Mouse (Mus musculus) limb, embryonic 11.5 days (tissue): Measurements from ENCODE around the gene Blmh. TPM values are rescaled to one million over a fixed set of nuclear protein-coding genes. Genes with fewer than 3 reads are reported as not detected.

Source experiments
- ATAC-seq: fragments of 200-750 bp; cut with Nextera tagmentation; 2 replicates; pipeline ENCODE4 v1.8.0; 2017; ENCODE audit warnings: low read depth; ENCODE audit not compliant: insufficient number of reproducible peaks, low FRiP score, low TSS enrichment
- DNase-seq: peaks from one replicate; pipeline ENCODE4 v3.0.0-alpha.2; 2015; ENCODE audit warnings: low spot score
- H3K27ac ChIP-seq: fragments of 300-500 bp; sonication (generic); replicated peaks from 2 replicates; pipeline ENCODE4 v1.5.1; 2014; ENCODE audit warnings: low read depth, mild to moderate bottlenecking, low read length
- H3K27me3 ChIP-seq: fragments of 300-500 bp; sonication (generic); 2 replicates; pipeline ENCODE4 v1.6.1; 2014; ENCODE audit warnings: mild to moderate bottlenecking, low read length, mixed read lengths; ENCODE audit not compliant: control insufficient read depth, insufficient read depth
- H3K36me3 ChIP-seq: fragments of 300-500 bp; sonication (generic); 2 replicates; pipeline ENCODE4 v1.6.1; 2014; ENCODE audit warnings: mild to moderate bottlenecking, low read length, moderate library complexity, mixed read lengths; ENCODE audit not compliant: control insufficient read depth, insufficient read depth
- H3K4me1 ChIP-seq: fragments of 300-500 bp; sonication (generic); 2 replicates; pipeline ENCODE4 v1.6.1; 2014; ENCODE audit warnings: low read length, mixed read lengths; ENCODE audit not compliant: control insufficient read depth, insufficient read depth
- H3K4me2 ChIP-seq: fragments of 300-500 bp; sonication (generic); 2 replicates; pipeline ENCODE4 v1.6.1; 2014; ENCODE audit warnings: low read depth, mild to moderate bottlenecking, moderate library complexity; ENCODE audit not compliant: severe bottlenecking
- H3K4me3 ChIP-seq: fragments of 300-500 bp; sonication (generic); 2 replicates; pipeline ENCODE4 v1.5.1; 2014; ENCODE audit warnings: low read depth, low read length
- H3K9ac ChIP-seq: fragments of 300-500 bp; sonication (generic); 2 replicates; pipeline ENCODE4 v1.6.1; 2014; ENCODE audit warnings: mild to moderate bottlenecking, low read length
- H3K9me3 ChIP-seq: fragments of 300-500 bp; sonication (generic); 2 replicates; pipeline ENCODE4 v1.6.1; 2016; ENCODE audit warnings: low read length; ENCODE audit not compliant: control insufficient read depth
- WGBS: fragments of 180-500 bp; shearing (Covaris S2); extraction: QIAGEN DNeasy Blood & Tissue Kit; methylation state at CpG from one replicate; pipeline ENCODE4 v1.1.7; 2014; 5-methylcytosine and 5-hydroxymethylcytosine counted together
- polyA plus RNA-seq: library from polyadenylated mRNA; unstranded; fragments of >200 nt; fragmentation: Nextera tagmentation; extraction: Ambion mirVana; gene quantifications from 2 replicates; pipeline ENCODE4 v1.2.1, GENCODE M21; 2014

Gene Blmh
- polyA plus RNA-seq = 171 and 181 TPM in 2 replicates

DNA sequence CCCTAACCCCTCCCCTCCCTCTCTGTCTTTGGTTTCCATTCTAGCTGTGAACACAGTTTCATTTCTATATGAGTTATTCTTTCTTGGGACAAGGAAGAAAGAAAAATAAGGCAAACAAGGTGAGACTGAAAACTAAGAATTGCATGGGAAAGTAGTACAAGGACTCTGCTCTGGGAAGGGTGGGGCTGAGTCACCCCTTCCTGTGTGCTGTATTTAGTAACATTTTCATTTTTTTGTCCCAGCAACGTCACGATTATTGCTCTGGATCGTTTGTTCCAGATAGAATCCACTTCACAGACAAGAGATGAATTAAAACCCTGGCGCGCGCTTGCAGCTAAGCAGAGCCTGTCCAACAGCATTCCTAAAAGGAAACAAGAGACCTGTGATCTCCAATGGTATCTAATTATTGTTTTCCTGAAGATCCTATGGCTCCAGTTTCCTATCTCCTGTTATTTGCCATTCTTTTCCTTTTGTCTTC, at the start of gene Blmh:
TSS of gene Blmh (plus strand) at position 51 of the 478 bp plus-strand sequence.
- no peaks in the 10 kb centered on the region; the same call in 1 of the 2 replicates for H3K4me1 ChIP-seq
- DNase-seq (no peak), ATAC-seq (no peak)
- H3K36me3 ChIP-seq = no peaks in the 10 kb centered on the region
- WGBS = 87% methylated on average over 6 of the region's 6 CpGs
- H3K27ac ChIP-seq = no peak within 1 kb of the TSS
- no peaks in the 10 kb centered on the region for H3K27me3 ChIP-seq
- no peak within 1 kb of the TSS for H3K9ac ChIP-seq
- H3K4me3 ChIP-seq = no peak within 1 kb of the TSS
- H3K9me3 ChIP-seq = no peaks in the 10 kb centered on the region
- no peak within 1 kb of the TSS for H3K4me2 ChIP-seq

DNA sequence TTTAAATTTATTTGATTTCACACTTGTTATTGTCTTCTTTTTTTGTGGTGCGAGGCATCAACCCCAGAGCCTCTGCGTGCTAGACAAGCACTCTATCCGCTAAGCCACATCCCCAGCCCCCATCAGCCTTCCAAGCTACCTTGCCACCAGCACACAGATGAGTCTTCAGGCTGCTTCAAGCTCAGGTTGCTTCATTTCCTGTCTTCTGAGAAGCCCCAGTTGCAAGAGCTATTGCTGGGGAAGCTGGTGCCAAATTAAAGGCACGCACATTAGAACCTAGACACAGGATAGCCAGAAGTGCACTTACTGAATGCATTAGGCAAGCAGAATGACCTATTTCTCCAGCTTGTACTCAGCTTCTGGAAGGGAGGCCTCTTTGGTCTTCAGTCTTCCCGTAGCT, 44.8 kb upstream of the Blmh start:
- 83% methylated on average over 5 of the region's 5 CpGs for WGBS
- no peak overlapping the region for H3K27ac ChIP-seq
- H3K4me1 ChIP-seq = no peaks in the 10 kb centered on the region
- no peaks in the 10 kb centered on the region for H3K36me3 ChIP-seq
- H3K4me2 ChIP-seq = no peak overlapping the region
- no peak overlapping the region for H3K4me3 ChIP-seq
- ATAC-seq (no peak), DNase-seq (no peak)
- no peaks in the 10 kb centered on the region for H3K9me3 ChIP-seq
- H3K9ac ChIP-seq = no peak overlapping the region
- H3K27me3 ChIP-seq = no peaks in the 10 kb centered on the region

DNA sequence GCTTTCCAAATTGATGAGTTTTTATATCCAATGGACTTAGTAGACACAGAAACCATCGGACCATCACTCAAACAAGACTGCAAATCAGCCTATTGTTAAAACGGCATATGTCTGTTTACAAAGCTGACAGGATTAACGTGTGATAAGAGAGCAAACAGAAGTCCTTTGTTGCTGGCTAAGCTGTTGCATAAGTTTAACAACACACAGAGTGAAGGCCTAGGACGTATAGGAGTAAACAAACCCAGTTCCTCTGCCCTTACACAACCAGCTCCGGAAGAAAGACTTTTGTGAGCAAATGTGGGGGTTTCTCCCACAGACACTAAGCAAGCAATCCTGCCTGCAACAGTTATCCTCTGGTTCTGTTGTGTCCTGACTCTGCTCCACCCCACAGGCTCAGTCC, 40.2 kb upstream of the Blmh start:
- WGBS = 66% methylated on average over 5 of the region's 5 CpGs
- ATAC-seq (no peak), DNase-seq (no peak)
- Histone ChIP-seq H3K27ac (no peak overlapping the region), H3K27me3 (no peaks in the 10 kb centered on the region), H3K4me2 (no peak overlapping the region), H3K9me3 (no peaks in the 10 kb centered on the region), H3K4me1 (no peaks in the 10 kb centered on the region), H3K36me3 (no peaks in the 10 kb centered on the region), H3K4me3 (no peak overlapping the region), H3K9ac (no peak overlapping the region)

DNA sequence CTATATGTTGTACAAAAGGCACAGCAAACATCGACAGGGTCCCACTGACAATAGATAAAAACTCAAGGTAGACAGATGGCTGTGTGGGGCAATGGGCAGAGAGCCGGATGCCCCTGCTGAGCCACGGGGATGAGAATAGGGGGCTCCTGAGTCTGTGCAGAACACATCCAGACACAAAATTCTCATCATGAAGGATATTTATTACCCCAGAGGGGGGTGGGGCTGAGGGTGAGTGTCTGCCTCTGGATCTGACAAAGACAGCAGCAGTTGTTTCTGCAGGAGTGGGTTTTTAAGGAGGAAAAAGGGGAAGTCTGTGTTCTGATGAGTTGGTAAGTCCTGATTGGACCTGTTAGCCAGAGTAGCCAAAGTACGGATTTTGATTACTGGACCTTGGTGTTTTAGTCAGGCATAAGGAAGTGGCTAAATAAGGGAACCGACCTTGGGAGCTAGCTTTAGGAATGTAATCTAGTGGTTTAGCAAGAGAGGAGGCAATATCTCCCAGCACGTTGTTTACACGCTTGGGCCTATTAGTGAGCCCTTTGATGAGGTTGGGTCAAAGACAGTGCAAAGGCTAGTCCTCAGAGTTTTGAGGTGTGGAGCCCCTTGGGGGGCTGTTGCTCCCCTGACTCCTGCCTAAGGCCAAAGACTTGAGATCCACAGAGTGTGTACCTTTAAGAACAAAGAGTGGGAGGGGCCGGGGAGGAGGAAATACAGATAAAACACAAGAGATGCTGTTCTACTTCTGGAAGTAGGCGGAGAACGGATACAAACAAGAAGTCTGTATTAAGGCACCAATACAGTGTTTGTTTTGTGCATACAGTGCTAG, 35.1 kb upstream of the Blmh start:
- Histone ChIP-seq H3K9me3 (no peaks in the 10 kb centered on the region), H3K4me1 (peaks cover 7% of the 10 kb centered on the region; the same call in 1 of the 2 replicates), H3K36me3 (no peaks in the 10 kb centered on the region), H3K27me3 (no peaks in the 10 kb centered on the region), H3K4me2 (no peak overlapping the region), H3K27ac (no peak overlapping the region), H3K9ac (no peak overlapping the region), H3K4me3 (no peak overlapping the region)
- ATAC-seq = no peak
- no peak for DNase-seq
- WGBS = 49% methylated on average over 10 of the region's 10 CpGs

DNA sequence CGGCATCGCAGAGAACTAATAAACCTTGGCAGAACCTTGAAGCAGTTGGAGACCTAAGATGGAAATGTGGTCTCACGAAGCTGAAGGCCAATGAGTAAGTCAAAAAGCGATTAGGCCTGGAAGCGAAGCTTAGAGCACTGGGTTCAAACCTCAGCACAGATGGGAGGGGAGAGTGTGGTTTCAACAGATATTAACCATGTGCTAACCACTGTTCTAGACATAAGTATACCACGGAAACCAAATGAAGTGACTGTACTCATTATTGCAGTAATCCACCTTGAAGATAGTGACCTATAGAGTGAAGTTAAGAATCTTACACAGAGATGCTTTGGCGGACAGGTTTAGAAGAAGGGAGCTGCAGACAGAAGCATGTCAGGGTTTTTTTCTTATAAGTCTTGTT, 33.4 kb upstream of the Blmh start:
- Histone ChIP-seq H3K27ac (no peak overlapping the region), H3K9ac (no peak overlapping the region), H3K4me2 (no peak overlapping the region), H3K9me3 (no peaks in the 10 kb centered on the region), H3K4me1 (peaks cover 7% of the 10 kb centered on the region; the same call in 1 of the 2 replicates), H3K4me3 (no peak overlapping the region), H3K36me3 (no peaks in the 10 kb centered on the region), H3K27me3 (no peaks in the 10 kb centered on the region)
- no peak for DNase-seq
- 92% methylated on average over 7 of the region's 7 CpGs for WGBS
- ATAC-seq = no peak

DNA sequence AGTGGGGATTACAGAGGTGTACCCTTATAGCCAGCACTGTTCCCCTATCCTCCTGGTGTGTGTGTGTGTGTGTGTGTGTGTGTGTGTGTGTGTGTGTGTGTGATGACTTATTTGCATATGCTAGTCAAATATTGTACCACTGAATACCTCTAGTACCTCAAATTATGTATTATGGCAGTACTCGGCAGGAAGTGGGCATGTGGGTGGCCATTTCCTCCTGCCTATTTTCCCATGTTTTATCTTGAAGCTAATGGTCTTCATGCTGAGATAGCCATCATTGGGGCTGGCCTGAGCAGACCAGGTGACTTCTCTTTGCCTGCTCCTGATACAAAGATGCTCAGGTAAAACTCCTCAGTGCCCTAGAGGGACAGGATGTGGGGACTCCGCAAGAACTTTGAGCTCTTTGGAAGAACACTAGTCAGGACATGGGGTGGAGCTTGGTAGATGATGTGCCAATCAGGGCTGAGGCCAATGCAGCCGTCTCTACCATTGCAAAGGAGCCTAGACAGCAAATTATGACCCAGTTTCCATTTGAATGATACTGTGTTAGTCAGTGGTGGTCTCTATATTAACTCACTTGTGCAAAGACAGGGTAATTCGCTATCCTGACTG, 32.8 kb upstream of the Blmh start:
- no peaks in the 10 kb centered on the region for H3K27me3 ChIP-seq
- H3K9ac ChIP-seq = no peak overlapping the region
- no peak overlapping the region for H3K27ac ChIP-seq
- no peaks in the 10 kb centered on the region for H3K9me3 ChIP-seq
- DNase-seq (no peak), ATAC-seq (no peak)
- peaks cover 7% of the 10 kb centered on the region; the same call in 1 of the 2 replicates for H3K4me1 ChIP-seq
- no peaks in the 10 kb centered on the region for H3K36me3 ChIP-seq
- no peak overlapping the region for H3K4me2 ChIP-seq
- no peak overlapping the region for H3K4me3 ChIP-seq
- WGBS = 83% methylated on average over 4 of the region's 4 CpGs

DNA sequence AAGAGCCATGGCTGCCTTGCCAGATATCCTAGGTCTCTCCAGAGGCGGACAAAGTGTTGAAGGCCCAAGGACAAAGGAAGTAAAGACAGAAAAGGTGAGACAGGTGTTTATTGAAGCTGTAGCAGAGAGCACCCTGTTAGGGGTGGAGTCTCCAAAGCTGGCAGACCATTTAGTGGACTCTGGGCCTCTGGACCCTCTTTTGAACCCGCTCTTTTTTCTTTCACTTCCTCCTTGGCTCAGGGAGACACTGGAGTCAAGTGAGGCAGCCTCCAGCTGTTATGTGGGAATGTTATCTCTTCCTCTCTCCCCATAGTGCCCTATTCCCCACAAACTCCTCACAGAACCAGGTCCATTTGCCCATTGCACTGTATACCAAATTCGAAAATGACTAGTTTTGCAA, 31.6 kb upstream of the Blmh start:
- Histone ChIP-seq H3K4me1 (peaks cover 7% of the 10 kb centered on the region; the same call in 1 of the 2 replicates), H3K27ac (no peak overlapping the region), H3K9ac (no peak overlapping the region), H3K4me3 (no peak overlapping the region), H3K36me3 (no peaks in the 10 kb centered on the region), H3K9me3 (no peaks in the 10 kb centered on the region), H3K27me3 (no peaks in the 10 kb centered on the region), H3K4me2 (no peak overlapping the region)
- ATAC-seq = no peak
- DNase-seq = no peak
- 89% methylated on average over 3 of the region's 3 CpGs for WGBS

DNA sequence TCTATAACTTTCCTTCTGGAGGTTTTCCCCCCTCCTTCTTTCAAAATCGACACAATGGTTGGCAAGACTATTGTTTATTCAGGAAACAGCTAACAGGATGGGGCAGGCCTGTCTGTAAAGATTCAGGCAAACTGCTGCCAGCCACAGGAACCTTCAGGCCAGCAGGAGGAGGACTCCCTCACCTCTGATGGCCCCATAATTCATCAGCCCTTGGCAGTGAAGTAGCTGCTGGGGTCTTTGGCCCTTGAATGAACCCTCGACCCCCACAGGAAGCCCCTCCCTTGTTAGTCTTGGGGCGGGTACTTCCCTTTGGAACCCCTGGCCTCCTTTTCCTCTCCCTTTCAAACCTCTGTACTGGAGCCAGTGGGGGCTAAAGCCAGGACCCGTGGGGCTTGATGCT, 31.0 kb upstream of the Blmh start:
- Histone ChIP-seq H3K36me3 (no peaks in the 10 kb centered on the region), H3K4me2 (no peak overlapping the region), H3K4me1 (peaks cover 7% of the 10 kb centered on the region; the same call in 1 of the 2 replicates), H3K9ac (no peak overlapping the region), H3K9me3 (no peaks in the 10 kb centered on the region), H3K27me3 (no peaks in the 10 kb centered on the region), H3K27ac (no peak overlapping the region), H3K4me3 (no peak overlapping the region)
- ATAC-seq (no peak), DNase-seq (peak; percentile 36)
- 12% methylated on average over 4 of the region's 4 CpGs for WGBS
